Mouse (Mus musculus) brain, embryonic 14.5 days (tissue): ENCODE measurements around the gene Rpn2. TPM values are rescaled to one million over a fixed set of nuclear protein-coding genes. Genes with fewer than 3 reads are reported as not detected.
A peak's percentile ranks its signal among the peaks of the same experiment; 100 is the strongest.

ENCODE experiments used
- DNase-seq: peaks from one replicate; pipeline ENCODE4 v3.0.0-alpha.2; 2011; ENCODE audit warnings: low read depth
- CTCF ChIP-seq: fragments of 200-500 bp; IDR thresholded peaks from 2 replicates; pipeline ENCODE4 v1.5.1; 2012; ENCODE audit warnings: inconsistent platforms, mild to moderate bottlenecking, moderate library complexity, borderline replicate concordance; ENCODE audit not compliant: insufficient read depth, insufficient read length; ENCODE audit errors: extremely low read depth
- POLR2A ChIP-seq: fragments of 200-500 bp; IDR thresholded peaks from 2 replicates; pipeline ENCODE4 v1.6.1; 2012; ENCODE audit warnings: mild to moderate bottlenecking, inconsistent platforms, borderline replicate concordance; ENCODE audit not compliant: poor library complexity, insufficient read depth, insufficient read length, severe bottlenecking; ENCODE audit errors: extremely low read depth
- polyA plus RNA-seq: library from polyadenylated mRNA; depleted of rRNA; stranded (reverse); fragments of >200 nt; gene quantifications from 2 replicates; pipeline ENCODE4 v1.2.3, GENCODE M21; 2012

Gene Rpn2
- polyA plus RNA-seq, 1 experiment, result 195 TPM

DNA sequence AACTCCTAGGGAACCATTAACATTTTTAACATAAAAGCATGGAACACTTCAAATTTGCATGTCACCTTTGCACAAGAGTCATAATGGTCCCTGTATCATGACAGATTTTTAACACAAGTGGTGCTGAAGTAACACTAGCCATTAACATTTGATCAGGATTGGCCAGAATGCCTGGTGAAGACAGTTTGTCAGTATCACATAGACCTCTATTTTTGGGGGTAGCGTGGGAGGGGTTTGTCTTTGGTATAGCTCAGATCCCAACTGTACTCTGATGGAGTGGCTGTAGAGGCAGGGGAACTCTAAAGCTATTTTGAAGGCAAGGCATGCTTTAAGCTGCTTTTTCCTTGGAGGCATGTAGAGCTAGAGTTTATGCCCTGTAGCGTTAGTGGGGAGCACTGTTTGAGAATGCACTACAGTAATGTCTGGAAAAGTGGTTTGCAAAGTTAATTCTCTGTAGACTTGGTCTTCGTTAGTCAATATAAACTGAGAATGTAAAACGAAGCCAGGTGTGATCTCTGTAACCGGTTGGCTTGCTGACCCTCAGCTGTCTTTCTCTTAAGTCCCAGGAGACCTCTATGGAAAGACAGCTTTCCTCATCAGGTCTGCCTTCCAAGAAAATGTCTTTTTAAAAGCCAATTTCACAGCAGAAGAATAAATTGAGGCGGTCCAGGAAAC is 32.3 kb downstream of the Rpn2 start:
- DNase-seq, result no peak
- TF ChIP-seq POLR2A (no peak), CTCF (no peak)

DNA sequence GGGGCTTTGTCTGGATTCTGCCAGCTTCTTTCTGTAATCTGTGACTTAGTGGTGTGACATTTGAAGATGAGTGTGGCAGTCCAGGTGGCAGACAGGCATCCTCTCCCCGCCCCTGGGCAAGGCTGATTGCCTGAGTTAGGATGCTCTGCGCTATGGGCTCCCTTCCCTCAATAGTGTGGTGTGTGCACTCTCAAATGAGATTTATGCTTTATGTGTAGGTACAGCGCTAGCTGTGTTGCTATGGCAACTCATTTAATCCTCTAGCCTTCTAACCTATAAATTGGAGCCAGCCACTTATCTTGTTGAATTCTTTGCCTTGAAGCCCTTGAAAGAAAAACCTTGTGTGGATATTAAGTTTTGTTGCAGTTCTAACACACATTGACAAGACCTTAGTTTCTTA is 34.9 kb downstream of the Rpn2 start:
- no peak for TF ChIP-seq CTCF
- TF ChIP-seq POLR2A, result no peak
- peak; percentile 77 for DNase-seq

DNA sequence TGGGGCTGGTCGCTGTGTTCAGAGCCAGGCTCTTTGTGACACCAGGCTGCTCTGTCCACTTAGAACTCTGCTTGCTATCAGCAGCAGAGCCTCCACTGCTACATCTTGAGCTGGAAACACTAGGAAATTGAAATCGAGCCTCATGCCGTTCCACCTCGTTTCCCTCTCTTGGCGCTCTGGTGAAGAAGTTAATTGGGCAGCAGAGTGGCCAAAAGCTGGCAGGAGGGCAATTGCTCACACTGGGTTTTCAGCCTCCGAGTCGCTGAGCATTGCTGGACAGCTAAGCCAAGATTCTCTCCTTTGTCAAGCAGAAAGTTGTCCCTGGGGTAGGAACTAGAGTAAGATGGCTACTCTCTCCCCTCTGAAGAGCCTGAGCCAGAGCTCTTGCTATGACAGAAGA is 35.5 kb downstream of the Rpn2 start:
- TF ChIP-seq CTCF, result no peak
- TF ChIP-seq POLR2A, result no peak
- peak; percentile 64 for DNase-seq

DNA sequence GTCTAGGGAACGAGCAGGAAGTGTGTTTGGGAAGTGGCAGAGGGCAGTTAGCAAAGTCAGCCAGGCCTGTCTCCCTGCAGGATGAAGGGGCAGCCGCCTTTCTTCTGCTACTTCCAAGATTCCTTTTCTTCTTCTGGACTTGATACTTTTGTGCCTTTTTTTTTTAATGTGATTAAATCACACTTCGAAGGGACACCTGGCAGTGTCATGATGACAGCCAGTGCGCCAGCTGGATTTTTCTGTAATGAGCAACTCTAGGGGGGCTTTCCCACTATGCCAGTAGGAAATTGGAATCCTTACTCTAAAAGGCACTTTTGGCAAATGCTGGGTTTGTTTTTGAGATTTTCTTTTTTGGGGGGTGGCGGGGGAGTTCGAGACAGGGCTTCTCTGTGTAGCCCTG is 36.7 kb downstream of the Rpn2 start:
- TF ChIP-seq POLR2A (no peak), CTCF (no peak)
- DNase-seq, result peak; percentile 62

DNA sequence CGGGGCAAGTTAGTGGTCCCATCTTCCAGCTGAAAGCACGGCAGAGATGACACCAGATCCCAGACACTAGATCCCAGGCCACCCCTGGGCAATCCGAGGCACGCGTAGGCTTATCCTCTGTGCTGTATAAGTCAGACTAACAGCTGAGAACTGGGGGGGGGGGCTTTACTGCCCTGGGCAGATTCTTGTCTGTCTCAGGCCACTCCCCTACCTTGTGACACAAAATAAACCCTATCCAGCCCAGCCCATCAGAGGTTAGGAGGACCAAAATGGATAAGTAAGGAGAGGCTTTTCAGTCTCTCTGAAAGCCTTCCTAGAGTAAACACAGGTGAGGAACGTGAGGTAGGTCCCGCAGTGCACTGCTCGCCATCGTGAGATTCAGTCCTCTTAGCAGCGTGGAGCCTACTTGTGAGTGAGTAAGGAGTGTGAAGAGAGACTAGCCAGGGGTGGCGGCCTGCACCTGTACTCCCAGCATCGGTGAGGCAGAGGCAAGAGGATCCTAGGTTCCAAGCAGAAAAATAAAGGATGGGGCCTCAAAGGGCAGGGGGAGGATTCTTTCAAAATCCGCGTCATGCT is 37.6 kb downstream of the Rpn2 start:
- DNase-seq, result no peak
- TF ChIP-seq POLR2A (no peak), CTCF (no peak)

DNA sequence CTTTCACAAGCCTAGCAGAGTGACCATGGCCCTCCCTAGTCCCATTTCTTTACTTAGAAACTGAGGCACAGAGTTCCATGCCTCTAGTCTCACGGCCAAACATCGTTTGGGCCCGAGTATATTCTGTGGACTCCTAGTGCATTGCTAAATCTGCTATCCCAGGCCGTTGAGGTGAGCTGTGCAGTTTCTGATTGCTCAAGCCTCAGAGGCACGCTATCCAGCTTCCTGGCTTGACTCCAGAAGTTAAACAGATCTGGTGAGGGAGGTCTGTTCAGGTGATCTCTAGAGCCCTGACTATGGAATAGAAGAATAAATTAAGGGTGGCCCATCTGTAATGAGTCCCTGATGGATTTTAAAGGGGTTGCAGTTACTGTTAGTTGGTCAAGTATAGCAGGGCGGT is 38.4 kb downstream of the Rpn2 start:
- DNase-seq, result no peak
- TF ChIP-seq CTCF (no peak), POLR2A (no peak)

DNA sequence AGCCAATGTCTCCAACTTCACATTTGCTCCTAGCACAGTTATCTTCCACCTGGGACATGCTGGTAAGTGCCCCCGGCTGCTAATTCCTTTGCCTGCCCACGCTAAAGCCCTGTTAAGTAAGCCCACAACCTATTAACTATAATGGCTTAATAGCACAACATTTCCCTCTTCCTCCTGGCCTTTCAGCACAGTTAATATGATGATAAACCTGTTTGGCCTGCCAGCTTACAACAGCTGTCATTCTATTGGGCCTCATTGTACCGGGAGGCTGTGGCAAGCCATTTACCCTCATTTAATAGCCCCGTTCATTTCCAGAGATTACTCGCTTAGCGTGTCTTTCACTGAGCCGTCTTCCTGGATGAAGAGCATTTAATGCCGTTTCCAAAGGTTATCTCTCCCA is 41.3 kb downstream of the Rpn2 start:
- peak; percentile 60 for DNase-seq
- TF ChIP-seq CTCF, result no peak
- TF ChIP-seq POLR2A, result no peak

DNA sequence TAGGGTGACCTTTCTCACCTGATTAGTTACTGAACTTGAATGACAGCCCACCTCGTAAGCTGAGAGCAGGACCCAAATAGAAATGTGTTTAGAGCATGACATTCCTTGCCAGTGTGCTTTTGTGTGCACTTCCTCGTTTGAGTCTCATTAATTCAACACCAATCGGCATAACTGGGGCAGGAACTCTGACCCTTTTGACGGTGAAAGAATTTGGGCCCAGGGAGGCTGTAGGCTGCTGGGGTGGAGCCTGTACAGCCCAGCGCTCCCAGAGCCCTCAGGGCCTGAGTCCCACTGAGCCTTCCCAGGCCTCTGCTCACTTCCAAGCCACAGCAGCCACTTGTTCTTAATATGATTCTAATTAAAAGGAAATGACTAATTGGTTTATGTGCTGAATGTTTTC is 42.1 kb downstream of the Rpn2 start:
- DNase-seq, result no peak
- TF ChIP-seq CTCF, result no peak
- TF ChIP-seq POLR2A, result no peak

DNA sequence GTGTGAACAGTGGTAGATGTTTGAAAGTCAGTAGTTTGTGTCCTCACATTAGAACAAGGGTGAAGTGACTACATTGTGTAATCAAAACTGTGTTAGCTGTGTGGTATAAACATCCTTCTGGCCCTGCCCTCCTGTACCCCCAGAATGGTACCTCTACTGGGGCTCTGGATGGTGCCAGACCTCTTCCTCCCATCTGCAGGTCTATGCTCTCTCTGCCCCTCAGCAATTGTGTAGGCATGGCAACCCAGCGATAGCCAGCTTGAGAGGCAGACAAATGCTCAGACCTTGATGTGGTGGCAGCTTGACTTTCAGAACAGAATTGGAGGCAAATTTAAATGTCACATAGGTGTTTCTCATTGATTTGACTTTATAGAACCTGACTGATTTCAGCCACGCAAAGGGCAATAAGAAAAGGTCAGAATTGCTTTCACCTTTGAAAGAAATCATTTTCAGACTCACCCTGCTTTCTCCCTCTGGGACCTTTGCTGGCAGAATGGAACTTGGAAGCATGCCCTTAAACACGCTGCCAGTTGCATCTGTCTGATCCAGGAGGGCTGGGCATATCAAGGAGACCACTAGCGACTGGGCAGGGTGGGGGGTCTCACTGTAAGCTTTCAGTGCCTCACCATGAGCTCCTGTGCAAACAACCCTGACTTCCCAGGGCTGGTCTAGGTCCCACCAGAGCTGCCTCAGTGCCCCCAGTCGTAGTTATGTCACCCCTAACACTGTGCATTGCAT is 43.4 kb downstream of the Rpn2 start:
- DNase-seq, result peak; percentile 67
- TF ChIP-seq CTCF (no peak), POLR2A (no peak)

DNA sequence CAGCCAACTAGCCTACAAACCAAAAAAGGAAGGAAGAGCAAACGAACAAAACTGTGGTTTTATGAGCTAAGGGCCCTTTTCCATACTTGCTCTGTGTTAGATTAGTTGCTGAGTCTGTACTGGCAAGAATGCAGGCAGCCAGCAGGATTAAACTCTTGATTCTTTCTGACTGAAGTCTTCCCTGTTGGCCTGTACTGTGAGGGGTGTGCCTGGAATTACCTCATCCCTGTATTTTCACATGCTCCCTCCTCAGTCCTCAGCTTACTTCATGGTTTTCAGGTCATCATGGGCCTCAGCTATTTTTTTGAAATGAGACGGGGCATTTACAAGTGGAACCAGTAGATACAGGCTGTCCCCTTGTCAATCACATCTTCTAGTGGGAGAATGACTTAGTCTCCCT is 46.4 kb downstream of the Rpn2 start:
- no peak for DNase-seq
- TF ChIP-seq POLR2A, result no peak
- TF ChIP-seq CTCF, result no peak

DNA sequence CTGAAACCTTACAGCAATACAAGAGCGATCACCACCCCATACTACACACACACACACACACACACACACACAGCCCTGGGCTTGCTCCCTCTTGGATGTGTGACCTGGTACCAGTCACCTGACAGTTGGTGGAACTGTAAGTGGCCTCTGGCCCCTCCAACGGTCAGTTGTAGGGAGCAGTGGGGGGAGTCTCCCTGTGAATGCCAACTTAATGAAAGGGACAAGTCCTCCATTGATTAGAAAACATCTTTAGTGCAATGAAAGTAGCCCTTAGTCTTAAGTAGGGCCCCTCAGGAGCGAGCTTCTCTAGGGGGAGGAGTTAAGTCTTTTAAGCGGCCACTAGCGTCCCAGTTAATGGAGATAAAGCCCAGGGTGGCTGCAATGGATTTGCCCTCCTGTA is 49.3 kb downstream of the Rpn2 start:
- DNase-seq, result no peak
- no peak for TF ChIP-seq POLR2A
- no peak for TF ChIP-seq CTCF
